Mouse (Mus musculus) heart, adult 9 months (tissue): ENCODE measurements around the gene Six1.
"Not testable (repeated sequence)": the region's sequence is repeated elsewhere in the genome, so short reads cannot be mapped to it uniquely, and the experiment has no call there.

ENCODE experiments used
- DNase-seq, 2 experiments: peaks; one replicate each; pipeline ENCODE4 v3.0.0; 2022; ENCODE audit warnings: low spot score in 2 of 2

The Six1 gene

GRCm38 (mm10) chr12:73034901-73035895, 18.5 kb downstream of the Six1 start:
- DNase-seq: no peak

DNA sequence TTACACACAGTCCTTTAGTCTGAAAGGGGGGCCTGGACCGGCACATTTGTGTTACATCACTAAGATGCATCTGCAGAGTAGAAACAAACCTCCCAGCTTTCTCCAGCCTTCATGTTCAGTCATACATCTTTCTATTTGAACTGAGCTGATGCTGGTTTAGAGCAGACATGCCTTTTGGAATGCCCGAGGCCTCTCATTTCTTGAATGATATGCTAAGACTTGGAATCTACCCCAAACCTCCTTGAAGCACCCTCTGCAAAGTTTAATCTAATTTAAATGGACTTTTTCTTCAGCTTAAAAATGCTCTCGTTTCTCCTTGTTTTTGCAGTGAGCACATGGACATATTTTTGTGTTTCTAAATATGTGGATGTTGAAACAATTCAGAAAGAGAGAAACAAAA, 21.0 kb downstream of the Six1 start:
- DNase-seq: no peak

- DNase-seq: no peak
Measured at GRCm38 (mm10) chr12:73031315-73031714, 22.4 kb downstream of the Six1 start.

DNA sequence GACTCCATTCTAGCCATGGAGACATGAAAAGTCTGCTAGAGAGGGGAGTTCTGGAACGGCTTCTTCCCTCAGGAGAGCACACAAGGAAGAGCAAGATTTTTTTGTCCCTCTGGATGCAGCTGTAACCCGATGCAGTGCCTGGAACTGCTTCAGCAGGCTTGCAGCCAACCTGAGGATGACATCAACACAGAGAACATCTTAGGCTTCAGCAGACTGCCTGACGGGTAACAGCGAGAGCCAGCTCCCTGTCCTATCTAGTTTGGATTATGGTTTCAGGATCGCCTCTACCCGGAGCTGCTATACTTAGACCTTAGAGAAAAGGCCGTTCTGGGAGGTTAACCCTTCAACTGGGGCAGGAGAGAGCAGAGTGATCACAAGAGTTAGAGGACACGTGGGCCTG, 28.2 kb downstream of the Six1 start:
- peak; percentile 83 to 92 for DNase-seq

DNA sequence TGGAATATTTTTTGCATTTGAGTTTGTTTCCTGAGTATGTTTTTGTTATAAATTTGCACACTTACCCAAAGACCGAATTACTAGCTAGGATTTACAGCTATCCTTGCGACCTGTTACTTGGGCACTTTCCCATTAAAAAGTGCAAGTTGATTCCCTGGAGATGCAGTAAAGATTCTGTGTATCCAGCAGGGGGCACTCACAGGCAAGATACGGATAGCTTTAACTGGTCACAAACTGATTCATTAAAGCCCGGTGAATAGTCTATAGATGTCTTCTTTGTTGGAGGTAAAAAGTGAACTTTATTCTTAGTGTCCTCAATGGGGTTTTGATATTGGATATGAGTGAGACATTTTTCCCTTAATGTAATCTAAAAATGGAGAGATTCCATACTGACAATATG, 32.7 kb downstream of the Six1 start:
- peak; percentile 23 to 62 for DNase-seq

- no peak for DNase-seq
Measured at GRCm38 (mm10) chr12:73020422-73020821, 33.3 kb downstream of the Six1 start.

DNA sequence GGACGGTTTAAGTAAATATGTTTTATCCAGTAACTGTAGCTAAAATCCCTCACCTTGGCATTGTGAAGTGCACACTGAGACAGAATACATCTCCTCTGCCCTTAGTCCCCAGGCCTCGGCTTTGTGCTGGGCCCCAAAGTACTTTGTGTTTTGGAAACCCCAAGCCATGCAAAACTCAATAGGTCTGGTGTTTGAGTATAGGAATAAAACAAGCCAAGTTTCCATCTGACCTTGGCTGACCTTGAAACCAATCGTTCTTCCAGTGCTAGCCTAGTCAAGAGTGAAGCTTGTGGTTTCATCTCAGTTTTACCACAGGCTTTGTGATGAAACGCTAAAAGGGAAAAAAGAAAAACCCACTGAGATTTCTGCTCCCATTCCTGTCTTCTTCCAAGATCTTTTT, 34.8 kb downstream of the Six1 start:
- DNase-seq: no peak

- DNase-seq: no peak
Measured at GRCm38 (mm10) chr12:73016171-73016570, 37.5 kb downstream of the Six1 start.

DNA sequence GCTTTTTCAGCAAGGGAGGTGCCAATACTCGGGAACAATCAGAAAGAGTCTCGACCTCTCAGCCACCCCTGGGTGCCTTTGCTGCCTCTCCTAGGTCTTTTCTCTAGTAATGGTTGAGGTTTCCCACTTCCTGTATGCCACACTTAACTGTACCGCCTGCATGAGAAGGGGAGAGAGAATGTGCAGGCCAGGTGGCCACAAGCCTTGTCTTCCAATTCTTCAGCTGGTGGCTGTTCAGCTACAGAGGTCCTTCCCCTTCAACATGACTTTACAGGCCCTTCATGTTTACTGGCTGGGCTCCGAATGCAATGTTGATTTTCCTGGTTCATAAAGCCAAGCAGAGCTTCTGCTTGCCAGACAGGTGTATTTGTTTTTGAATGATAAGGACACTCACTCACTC, 39.4 kb downstream of the Six1 start:
- no peak for DNase-seq

GRCm38 (mm10) chr12:73012824-73013223, 40.9 kb downstream of the Six1 start:
- peak; percentile 29 to 33 for DNase-seq

GRCm38 (mm10) chr12:73012136-73012785, 41.4 kb downstream of the Six1 start:
- DNase-seq: peak; percentile 44 to 57

GRCm38 (mm10) chr12:73002903-73003302, 50.8 kb downstream of the Six1 start:
- DNase-seq: not testable (repeated sequence)

DNA sequence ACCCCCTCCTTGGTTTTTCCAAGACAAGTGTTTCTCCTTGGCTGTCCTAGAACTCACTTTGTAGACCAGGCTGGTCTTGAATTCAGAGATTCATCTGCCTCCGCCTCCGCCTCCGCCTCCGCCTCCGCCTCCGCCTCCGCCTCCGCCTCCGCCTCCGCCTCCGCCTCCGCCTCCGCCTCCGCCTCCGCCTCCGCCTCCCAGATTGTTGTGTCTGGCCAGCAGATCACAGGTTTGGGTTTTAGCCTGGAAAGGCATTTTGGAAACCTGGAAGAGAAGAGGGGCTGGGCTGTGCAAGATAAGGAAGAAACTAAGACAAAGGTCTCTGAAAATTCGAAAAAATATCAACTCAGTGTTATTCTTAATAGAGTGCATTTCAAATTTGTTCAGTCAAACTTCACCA, 51.4 kb downstream of the Six1 start:
- peak in 1 of 2 experiments; percentile 46 for DNase-seq

DNA sequence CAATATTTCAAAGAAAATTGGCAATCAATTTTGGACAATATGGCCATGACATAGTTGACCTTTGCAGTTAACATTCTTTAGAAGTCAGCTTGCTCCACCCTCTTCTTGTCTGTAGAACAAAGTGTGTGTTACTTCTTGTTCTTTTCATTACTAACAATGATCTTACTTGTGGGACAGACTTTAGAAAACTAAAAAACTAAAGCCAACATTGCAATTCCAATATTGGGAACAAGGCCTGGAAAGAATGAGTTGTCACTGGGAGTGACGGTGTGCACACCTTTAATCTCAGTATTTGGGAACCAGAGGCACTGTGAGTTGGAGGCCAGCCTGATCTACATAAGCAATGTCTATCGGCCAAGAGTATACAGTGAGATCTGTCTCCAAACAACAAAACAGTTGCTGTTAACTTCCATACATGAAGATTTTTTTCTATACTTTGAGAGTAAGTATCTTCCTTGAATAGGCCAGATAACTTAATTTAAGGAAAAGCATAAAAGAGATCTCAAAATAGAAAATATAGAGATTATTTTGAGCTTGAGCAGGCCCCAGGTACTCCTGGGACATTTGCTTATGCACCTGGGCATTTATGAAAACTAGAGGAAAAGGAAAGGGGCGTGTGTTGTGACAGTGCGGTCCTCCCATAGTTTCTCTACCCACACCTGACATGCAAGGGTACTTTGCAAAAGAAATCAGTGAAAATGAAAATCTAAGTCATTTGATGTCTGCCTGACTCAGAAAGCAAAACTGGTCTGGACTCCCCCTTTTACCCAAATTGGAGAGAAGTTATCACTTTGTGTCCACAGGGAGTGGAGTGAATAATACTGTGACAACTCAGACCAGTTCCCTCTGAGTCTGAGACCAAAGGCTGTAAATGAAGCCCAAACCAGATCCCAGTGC, 55.3 kb downstream of the Six1 start:
- no peak for DNase-seq

GRCm38 (mm10) chr12:72996646-72997045, 57.0 kb downstream of the Six1 start:
- DNase-seq: no peak
